Mouse (Mus musculus) hindbrain, embryonic 14.5 days (tissue): ENCODE measurements around the gene Psap. TPM values are rescaled to one million over a fixed set of nuclear protein-coding genes. Genes with fewer than 3 reads are reported as not detected.

Source experiments
- ATAC-seq: fragments of 200-750 bp; cut with Nextera tagmentation; 2 replicates; pipeline ENCODE4 v1.8.0; 2017; ENCODE audit warnings: moderate number of reproducible peaks, mild to moderate bottlenecking, moderate TSS enrichment, moderate library complexity; ENCODE audit not compliant: low FRiP score
- DNase-seq: peaks from one replicate; pipeline ENCODE4 v3.0.0-alpha.2; 2015; ENCODE audit warnings: low spot score
- H3K27ac ChIP-seq: fragments of 300-500 bp; sonication (generic); 2 replicates; pipeline ENCODE4 v1.5.1; 2014; ENCODE audit warnings: mild to moderate bottlenecking, moderate library complexity
- H3K27me3 ChIP-seq: fragments of 300-500 bp; sonication (generic); 2 replicates; pipeline ENCODE4 v1.6.1; 2014; ENCODE audit warnings: mild to moderate bottlenecking, low read length, mixed read lengths; ENCODE audit not compliant: control insufficient read depth, insufficient read depth
- H3K36me3 ChIP-seq: fragments of 300-500 bp; sonication (generic); replicated peaks from 2 replicates; pipeline ENCODE4 v1.6.1; 2014; ENCODE audit not compliant: control insufficient read depth, insufficient read depth
- H3K4me1 ChIP-seq: fragments of 300-500 bp; sonication (generic); replicated peaks from 2 replicates; pipeline ENCODE4 v1.6.1; 2014; ENCODE audit warnings: antibody characterized with exemption, low read length, mixed read lengths; ENCODE audit not compliant: control insufficient read depth, insufficient read depth
- H3K4me2 ChIP-seq: fragments of 300-500 bp; sonication (generic); replicated peaks from 2 replicates; pipeline ENCODE4 v1.6.1; 2014; ENCODE audit warnings: mild to moderate bottlenecking, moderate library complexity
- H3K4me3 ChIP-seq: fragments of 300-500 bp; sonication (generic); replicated peaks from 2 replicates; pipeline ENCODE4 v1.5.1; 2014; ENCODE audit warnings: mild to moderate bottlenecking, low read length
- H3K9ac ChIP-seq: fragments of 300-500 bp; sonication (generic); 2 replicates; pipeline ENCODE4 v1.6.1; 2014
- H3K9me3 ChIP-seq: fragments of 300-500 bp; sonication (generic); 2 replicates; pipeline ENCODE4 v1.6.1; 2016; ENCODE audit warnings: low read length; ENCODE audit not compliant: control insufficient read depth
- WGBS: fragments of 180-500 bp; shearing (Covaris S2); extraction: QIAGEN DNeasy Blood & Tissue Kit; methylation state at CpG from one replicate; pipeline ENCODE4 v1.1.7; 2014; 5-methylcytosine and 5-hydroxymethylcytosine counted together
- polyA plus RNA-seq: library from polyadenylated mRNA; unstranded; fragments of >200 nt; fragmentation: Nextera tagmentation; extraction: Ambion mirVana; gene quantifications from 2 replicates; pipeline ENCODE4 v1.2.1, GENCODE M21; 2014

The Psap gene
- polyA plus RNA-seq, 1 experiment from 2014 or later, result 147 TPM

- H3K4me3 ChIP-seq, result no peak overlapping the region
- no peak overlapping the region for H3K4me2 ChIP-seq
- H3K9ac ChIP-seq, result no peak overlapping the region
- H3K27ac ChIP-seq, result no peak overlapping the region
- ATAC-seq (no peak), DNase-seq (no peak)
- no peaks in the 10 kb centered on the region for H3K36me3 ChIP-seq
- no peaks in the 10 kb centered on the region for H3K9me3 ChIP-seq
- no peaks in the 10 kb centered on the region; the same call in 1 of the 2 replicates for H3K4me1 ChIP-seq
- H3K27me3 ChIP-seq, result no peaks in the 10 kb centered on the region
- WGBS, result 92% methylated on average over 5 of the region's 5 CpGs
These were observed 16.7 kb upstream of the Psap start for GRCm38 (mm10) chr10:60260557-60261294.

GRCm38 (mm10) chr10:60261530-60261929, 15.9 kb upstream of the Psap start:
- no peak overlapping the region for H3K9ac ChIP-seq
- H3K4me2 ChIP-seq, result no peak overlapping the region
- no peaks in the 10 kb centered on the region; the same call in 1 of the 2 replicates for H3K4me1 ChIP-seq
- ATAC-seq (no peak), DNase-seq (no peak)
- H3K36me3 ChIP-seq, result no peaks in the 10 kb centered on the region
- no peaks in the 10 kb centered on the region for H3K9me3 ChIP-seq
- WGBS, result 46% methylated on average over 5 of the region's 5 CpGs
- no peaks in the 10 kb centered on the region for H3K27me3 ChIP-seq
- H3K27ac ChIP-seq, result no peak overlapping the region
- no peak overlapping the region for H3K4me3 ChIP-seq

- no peaks in the 10 kb centered on the region for H3K27me3 ChIP-seq
- H3K9me3 ChIP-seq, result no peaks in the 10 kb centered on the region
- H3K9ac ChIP-seq, result no peak overlapping the region
- H3K4me1 ChIP-seq, result no peaks in the 10 kb centered on the region; the same call in 1 of the 2 replicates
- 32% methylated on average over 3 of the region's 3 CpGs for WGBS
- ATAC-seq (peak; percentile 90), DNase-seq (peak; percentile 81)
- H3K4me2 ChIP-seq, result no peak overlapping the region
- peak overlapping the region; percentile 75 for H3K27ac ChIP-seq
- H3K36me3 ChIP-seq, result no peaks in the 10 kb centered on the region
- no peak overlapping the region for H3K4me3 ChIP-seq
These were observed 15.0 kb upstream of the Psap start for GRCm38 (mm10) chr10:60262386-60262785.

- 90% methylated on average over 7 of the region's 7 CpGs for WGBS
- DNase-seq, result no peak
These were observed 14.1 kb upstream of the Psap start for GRCm38 (mm10) chr10:60263351-60263750.

GRCm38 (mm10) chr10:60265252-60265651, 12.2 kb upstream of the Psap start:
- no peak for DNase-seq
- Histone ChIP-seq H3K9ac (no peak overlapping the region), H3K27ac (no peak overlapping the region), H3K27me3 (no peaks in the 10 kb centered on the region), H3K9me3 (no peaks in the 10 kb centered on the region), H3K36me3 (no peaks in the 10 kb centered on the region), H3K4me2 (no peak overlapping the region), H3K4me3 (no peak overlapping the region), H3K4me1 (no peaks in the 10 kb centered on the region; the same call in 1 of the 2 replicates)
- WGBS, result 76% methylated on average over 10 of the region's 10 CpGs
- no peak for ATAC-seq

More at GRCm38 (mm10) chr10:60263351-60263750, 14.1 kb upstream of the Psap start:
- H3K4me1 ChIP-seq, result no peaks in the 10 kb centered on the region; the same call in 1 of the 2 replicates
- H3K9me3 ChIP-seq, result no peaks in the 10 kb centered on the region
- H3K4me3 ChIP-seq, result no peak overlapping the region
- H3K27me3 ChIP-seq, result no peaks in the 10 kb centered on the region
- H3K4me2 ChIP-seq, result no peak overlapping the region
- no peak overlapping the region for H3K9ac ChIP-seq
- no peak for ATAC-seq
- no peak overlapping the region for H3K27ac ChIP-seq
- H3K36me3 ChIP-seq, result no peaks in the 10 kb centered on the region

- Histone ChIP-seq H3K9ac (no peak overlapping the region), H3K4me2 (no peak overlapping the region), H3K4me1 (no peaks in the 10 kb centered on the region; the same call in 1 of the 2 replicates), H3K9me3 (no peaks in the 10 kb centered on the region), H3K4me3 (no peak overlapping the region), H3K27ac (no peak overlapping the region), H3K27me3 (no peaks in the 10 kb centered on the region), H3K36me3 (no peaks in the 10 kb centered on the region)
- 93% methylated on average over 8 of the region's 8 CpGs for WGBS
- no peak for ATAC-seq
- no peak for DNase-seq
These were observed 10.5 kb upstream of the Psap start for GRCm38 (mm10) chr10:60266842-60267401.

- Histone ChIP-seq H3K4me3 (no peak overlapping the region), H3K4me2 (no peak overlapping the region), H3K9ac (no peak overlapping the region), H3K9me3 (no peaks in the 10 kb centered on the region), H3K27ac (no peak overlapping the region), H3K4me1 (no peaks in the 10 kb centered on the region), H3K36me3 (no peaks in the 10 kb centered on the region), H3K27me3 (no peaks in the 10 kb centered on the region)
- WGBS, result 91% methylated on average over 11 of the region's 11 CpGs
- ATAC-seq (no peak), DNase-seq (no peak)
These were observed 8.7 kb upstream of the Psap start for GRCm38 (mm10) chr10:60268738-60269137.

- ATAC-seq, result no peak
These were observed 8.0 kb upstream of the Psap start for GRCm38 (mm10) chr10:60269141-60270064.

GRCm38 (mm10) chr10:60271015-60271414, 6.4 kb upstream of the Psap start:
- 80% methylated on average over 6 of the region's 6 CpGs for WGBS
- H3K36me3 ChIP-seq, result no peaks in the 10 kb centered on the region
- no peak overlapping the region for H3K27ac ChIP-seq
- no peak for DNase-seq
- no peaks in the 10 kb centered on the region for H3K27me3 ChIP-seq
- H3K4me1 ChIP-seq, result no peaks in the 10 kb centered on the region
- H3K4me3 ChIP-seq, result no peak overlapping the region
- no peak overlapping the region for H3K4me2 ChIP-seq
- no peak overlapping the region for H3K9ac ChIP-seq
- no peak for ATAC-seq
- no peaks in the 10 kb centered on the region for H3K9me3 ChIP-seq

More at GRCm38 (mm10) chr10:60269141-60270064, 8.0 kb upstream of the Psap start:
- no peaks in the 10 kb centered on the region for H3K9me3 ChIP-seq
- H3K36me3 ChIP-seq, result no peaks in the 10 kb centered on the region
- DNase-seq, result no peak
- no peak overlapping the region for H3K4me3 ChIP-seq
- H3K9ac ChIP-seq, result no peak overlapping the region
- H3K27ac ChIP-seq, result no peak overlapping the region
- 75% methylated on average over 13 of the region's 13 CpGs for whole genome bisulfite sequencing
- no peaks in the 10 kb centered on the region for H3K27me3 ChIP-seq
- H3K4me2 ChIP-seq, result no peak overlapping the region
- no peaks in the 10 kb centered on the region for H3K4me1 ChIP-seq
